Mouse (Mus musculus): ENCODE results near the gene Nos1.

Nos1 gene

DNA sequence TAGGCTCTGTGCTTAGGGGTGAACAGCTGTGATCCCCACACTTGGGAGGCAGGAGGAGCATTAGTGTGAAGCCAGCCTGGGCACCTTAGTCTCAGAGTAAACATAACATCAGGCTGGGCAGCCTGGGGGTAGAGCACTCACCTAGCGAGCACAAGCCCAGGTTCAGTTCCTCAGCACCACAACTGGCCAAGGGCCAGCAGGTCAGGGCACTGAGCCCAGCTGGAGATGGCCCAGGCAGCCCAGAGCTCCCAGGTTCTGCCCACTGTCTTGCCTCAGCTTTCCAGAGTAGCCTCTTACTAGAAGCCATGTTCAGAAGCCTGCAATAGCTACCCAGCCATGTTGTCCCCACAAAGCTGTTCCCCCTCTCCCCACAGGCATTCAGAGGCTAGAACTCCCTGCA is 224.9 kb downstream of the Nos1 start:
- DNase-seq: no peak

- no peak for DNase-seq
These were observed 227.5 kb downstream of the Nos1 start for GRCm38 (mm10) chr5:118008344-118008743.

Measured in lung, postnatal 36 days (tissue).